Mouse (Mus musculus) midbrain, embryonic 11.5 days (tissue): ENCODE measurements around the gene Efna5. TPM values are rescaled to one million over a fixed set of nuclear protein-coding genes. Genes with fewer than 3 reads are reported as not detected.
A peak's percentile ranks its signal among the peaks of the same experiment; 100 is the strongest.

Source experiments
- ATAC-seq: fragments of 200-750 bp; cut with Nextera tagmentation; 2 replicates; pipeline ENCODE4 v1.8.0; 2017; ENCODE audit warnings: moderate TSS enrichment, moderate library complexity; ENCODE audit not compliant: low FRiP score
- DNase-seq: peaks from one replicate; pipeline ENCODE4 v3.0.0; 2015; ENCODE audit warnings: low spot score; ENCODE audit errors: missing footprints
- H3K27ac ChIP-seq: fragments of 300-500 bp; sonication (generic); 2 replicates; pipeline ENCODE4 v1.5.1; 2014; ENCODE audit warnings: low read depth, low read length
- H3K27me3 ChIP-seq: fragments of 300-500 bp; sonication (generic); 2 replicates; pipeline ENCODE4 v1.6.1; 2014; ENCODE audit warnings: mild to moderate bottlenecking, low read length, moderate library complexity, mixed read lengths; ENCODE audit not compliant: control insufficient read depth, insufficient read depth
- H3K36me3 ChIP-seq: fragments of 300-500 bp; sonication (generic); 2 replicates; pipeline ENCODE4 v1.6.1; 2014; ENCODE audit warnings: mild to moderate bottlenecking, low read length, moderate library complexity, mixed read lengths; ENCODE audit not compliant: control insufficient read depth, insufficient read depth
- H3K4me1 ChIP-seq: fragments of 300-500 bp; sonication (generic); 2 replicates; pipeline ENCODE4 v1.6.1; 2014; ENCODE audit warnings: low read length; ENCODE audit not compliant: control insufficient read depth, insufficient read depth
- H3K4me2 ChIP-seq: fragments of 300-500 bp; sonication (generic); 2 replicates; pipeline ENCODE4 v1.6.1; 2014; ENCODE audit warnings: mild to moderate bottlenecking, moderate library complexity
- H3K4me3 ChIP-seq: fragments of 300-500 bp; sonication (generic); 2 replicates; pipeline ENCODE4 v1.5.1; 2014; ENCODE audit warnings: low read depth, low read length
- H3K9ac ChIP-seq: fragments of 300-500 bp; sonication (generic); 2 replicates; pipeline ENCODE4 v1.6.1; 2014; ENCODE audit warnings: low read length
- H3K9me3 ChIP-seq: fragments of 300-500 bp; sonication (generic); 2 replicates; pipeline ENCODE4 v1.6.1; 2016; ENCODE audit warnings: low read length; ENCODE audit not compliant: control insufficient read depth
- whole genome bisulfite sequencing: fragments of 180-500 bp; shearing (Covaris S2); extraction: QIAGEN DNeasy Blood & Tissue Kit; methylation state at CpG from one replicate; pipeline ENCODE4 v1.1.7; 2014; 5-methylcytosine and 5-hydroxymethylcytosine counted together
- polyA plus RNA-seq: library from polyadenylated mRNA; unstranded; fragments of >200 nt; fragmentation: Nextera tagmentation; extraction: Ambion mirVana; gene quantifications from 2 replicates; pipeline ENCODE4 v1.2.1, GENCODE M21; 2014

The Efna5 gene
- polyA plus RNA-seq, 1 experiment from 2014 or later, result 72.5 TPM

DNA sequence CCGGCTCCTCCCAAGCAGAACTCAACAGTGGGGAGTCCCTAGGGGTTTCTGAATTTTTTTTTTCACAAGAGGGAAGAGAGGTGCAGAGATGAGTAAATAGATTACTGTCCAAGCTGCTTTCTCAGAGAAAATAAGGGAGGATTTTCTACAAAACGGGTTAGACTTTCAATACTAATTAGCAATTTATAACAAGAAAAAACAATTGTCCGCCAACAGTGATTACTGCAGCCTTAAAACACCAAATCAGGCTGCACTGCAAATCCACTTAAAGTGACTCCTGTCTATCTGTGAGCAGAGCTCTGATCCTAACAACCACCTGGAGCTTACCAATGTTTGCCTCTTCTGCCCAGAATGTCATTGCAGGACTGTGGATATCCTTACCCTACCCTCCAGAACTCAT is 18.1 kb downstream of the Efna5 start:
- Histone ChIP-seq H3K4me3 (no peak overlapping the region), H3K36me3 (no peaks in the 10 kb centered on the region), H3K27me3 (no peaks in the 10 kb centered on the region), H3K9me3 (no peaks in the 10 kb centered on the region), H3K9ac (no peak overlapping the region), H3K4me1 (peaks cover 22% of the 10 kb centered on the region), H3K27ac (0 out of 2 replicates have a peak overlapping the region, but pooled peaks have one; percentile 31), H3K4me2 (no peak overlapping the region)
- 0 out of 2 replicates have a peak, but pooled peaks have one; percentile 36 for ATAC-seq
- peak; percentile 91 for DNase-seq
- 30% methylated on average over 3 of the region's 3 CpGs for WGBS

- H3K9ac ChIP-seq, result 0 out of 2 replicates have a peak overlapping the region, but pooled peaks have one; percentile 1
- H3K4me2 ChIP-seq, result peak overlapping the region; percentile 21
- H3K27me3 ChIP-seq, result peaks cover 1% of the 10 kb centered on the region; the same call in 1 of the 2 replicates
- H3K9me3 ChIP-seq, result no peaks in the 10 kb centered on the region
- H3K27ac ChIP-seq, result peak overlapping the region; percentile 80
- 22% methylated on average over 12 of the region's 12 CpGs for WGBS
- no peaks in the 10 kb centered on the region for H3K36me3 ChIP-seq
- ATAC-seq (peak; percentile 92), DNase-seq (peak; percentile 93)
- H3K4me3 ChIP-seq, result no peak overlapping the region; the same call in 1 of the 2 replicates
- H3K4me1 ChIP-seq, result peaks cover 22% of the 10 kb centered on the region
These were observed 18.7 kb downstream of the Efna5 start for GRCm38 (mm10) chr17:62862298-62862999.

- H3K27ac ChIP-seq, result no peak overlapping the region
- H3K9me3 ChIP-seq, result no peaks in the 10 kb centered on the region
- WGBS, result 71% methylated on average over 8 of the region's 8 CpGs
- peaks cover 30% of the 10 kb centered on the region for H3K4me1 ChIP-seq
- H3K36me3 ChIP-seq, result no peaks in the 10 kb centered on the region
- H3K4me2 ChIP-seq, result no peak overlapping the region
- no peak overlapping the region for H3K9ac ChIP-seq
- no peak overlapping the region for H3K4me3 ChIP-seq
- no peak for DNase-seq
- peaks cover 3% of the 10 kb centered on the region; the same call in 1 of the 2 replicates for H3K27me3 ChIP-seq
- no peak for ATAC-seq
These were observed 23.8 kb downstream of the Efna5 start for GRCm38 (mm10) chr17:62857275-62857674.

DNA sequence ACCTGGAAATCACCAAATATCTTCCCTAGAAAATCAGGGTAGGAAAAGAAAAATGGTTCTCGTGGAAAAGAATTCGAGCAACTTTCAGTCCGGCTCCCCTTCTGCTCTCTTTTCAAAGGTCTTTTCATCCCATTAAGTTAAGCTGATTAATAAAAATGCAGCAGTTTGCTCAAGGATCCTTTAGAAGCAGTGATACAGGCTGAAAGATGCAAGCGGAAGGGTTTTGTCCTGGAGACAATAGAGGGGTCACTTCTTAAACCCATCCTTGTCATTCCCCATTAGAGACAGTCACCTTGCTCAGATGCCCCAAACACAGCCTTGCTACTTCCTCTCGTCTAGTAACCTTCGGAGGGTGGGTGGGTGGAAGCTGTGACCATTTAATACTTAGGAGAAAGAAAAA is 27.4 kb downstream of the Efna5 start:
- H3K4me3 ChIP-seq, result no peak overlapping the region
- peak; percentile 38 for ATAC-seq

DNA sequence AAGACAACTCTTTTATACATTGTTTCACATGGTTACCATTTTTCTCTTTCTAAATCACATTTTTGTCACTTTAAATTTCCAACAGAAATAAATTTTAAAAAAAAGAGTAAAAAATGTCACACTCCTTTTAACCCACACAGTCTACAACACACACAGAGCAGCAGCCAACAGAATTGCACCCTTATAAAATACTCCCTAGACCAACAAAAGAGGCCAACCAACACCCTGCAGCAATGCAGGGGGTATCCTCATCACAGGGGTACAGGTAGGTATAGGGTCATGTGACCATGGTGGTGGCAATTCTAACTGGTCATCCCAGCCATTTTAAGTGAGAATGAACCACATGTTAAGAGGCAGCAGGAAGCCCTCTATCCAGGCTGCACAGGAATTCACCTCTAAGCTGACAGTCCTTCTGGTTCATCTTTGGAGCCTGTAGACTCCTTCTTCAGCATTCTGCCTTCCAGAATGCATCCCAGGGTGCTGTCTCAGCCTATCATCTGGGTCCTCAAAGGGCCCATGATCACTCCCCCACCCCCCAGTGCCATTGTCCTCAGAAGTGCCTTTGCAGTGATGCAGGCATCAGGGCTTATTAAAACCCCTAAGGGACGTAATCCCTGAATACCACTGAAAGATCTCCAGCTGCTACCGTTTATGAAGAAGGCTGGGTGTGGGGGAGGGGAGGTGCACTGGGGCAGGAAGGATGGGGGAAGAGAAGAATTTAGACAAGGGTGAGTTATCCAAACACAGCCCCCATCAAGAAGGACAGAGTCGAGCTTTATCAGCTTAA is 28.1 kb downstream of the Efna5 start:
- no peaks in the 10 kb centered on the region for H3K36me3 ChIP-seq
- peaks cover 10% of the 10 kb centered on the region; the same call in 1 of the 2 replicates for H3K27me3 ChIP-seq
- peak overlapping the region; percentile 37 for H3K4me2 ChIP-seq
- H3K9me3 ChIP-seq, result no peaks in the 10 kb centered on the region
- no peak overlapping the region; the same call in 1 of the 2 replicates for H3K4me3 ChIP-seq
- ATAC-seq (peak; percentile 84), DNase-seq (peak; percentile 95)
- H3K27ac ChIP-seq, result peak overlapping the region; percentile 80
- 1% methylated on average over 3 of the region's 3 CpGs for WGBS
- H3K4me1 ChIP-seq, result peaks cover 32% of the 10 kb centered on the region
- no peak overlapping the region for H3K9ac ChIP-seq

More for the DNA sequence above, 27.4 kb downstream of the Efna5 start:
- Histone ChIP-seq H3K27me3 (peaks cover 7% of the 10 kb centered on the region; the same call in 1 of the 2 replicates), H3K4me2 (peak overlapping the region; percentile 37), H3K9ac (no peak overlapping the region), H3K4me1 (peaks cover 32% of the 10 kb centered on the region), H3K9me3 (no peaks in the 10 kb centered on the region), H3K36me3 (no peaks in the 10 kb centered on the region), H3K27ac (peak overlapping the region; percentile 80)
- 2% methylated on average over 6 of the region's 6 CpGs for WGBS
- DNase-seq, result no peak

DNA sequence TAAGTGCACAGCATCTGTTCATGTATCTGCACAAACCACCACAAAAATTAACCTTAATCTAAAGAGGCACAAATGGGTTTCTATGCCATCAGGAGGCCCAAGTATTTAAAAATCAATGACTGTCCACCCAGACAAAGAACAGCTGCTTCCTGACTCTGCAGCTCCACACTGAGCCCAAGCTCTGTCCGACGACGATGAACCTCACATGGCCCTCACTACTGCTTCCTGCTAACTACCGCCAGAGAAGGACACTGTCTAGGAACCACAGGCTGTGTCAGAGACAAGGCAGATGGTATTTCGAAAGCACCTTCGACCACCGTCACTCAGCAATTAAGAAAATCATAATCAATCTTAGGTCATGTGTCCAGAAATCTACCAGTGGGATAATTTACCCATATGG is 29.8 kb downstream of the Efna5 start:
- Histone ChIP-seq H3K9me3 (no peaks in the 10 kb centered on the region), H3K4me2 (no peak overlapping the region; the same call in 1 of the 2 replicates), H3K4me3 (no peak overlapping the region), H3K27me3 (peaks cover 10% of the 10 kb centered on the region), H3K36me3 (no peaks in the 10 kb centered on the region), H3K4me1 (peaks cover 35% of the 10 kb centered on the region), H3K27ac (peak overlapping the region; percentile 6; the same call in 1 of the 2 replicates), H3K9ac (no peak overlapping the region)
- ATAC-seq, result peak; percentile 43; the same call in 1 of the 2 replicates
- WGBS, result 42% methylated on average over 7 of the region's 7 CpGs
- DNase-seq, result no peak

DNA sequence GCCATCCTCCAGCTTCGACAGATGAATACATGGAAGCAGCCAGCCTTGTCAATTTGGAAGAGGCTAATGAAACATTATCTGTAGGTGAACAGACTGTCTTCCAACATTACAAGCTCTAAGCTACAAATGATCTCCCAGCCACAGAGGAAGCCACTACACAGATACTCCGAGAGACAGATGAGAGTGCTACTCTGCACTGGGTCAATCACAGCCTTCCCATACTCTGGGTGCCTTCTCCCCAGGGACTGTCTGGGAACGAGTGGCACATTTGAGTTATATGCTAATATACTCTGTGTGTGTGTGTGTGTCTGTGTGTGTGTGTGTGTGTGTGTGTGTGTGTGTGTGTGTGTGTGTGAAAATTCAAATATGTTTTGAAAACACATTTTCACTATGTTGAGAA is 30.5 kb downstream of the Efna5 start:
- Histone ChIP-seq H3K36me3 (no peaks in the 10 kb centered on the region), H3K9ac (no peak overlapping the region), H3K27me3 (peaks cover 12% of the 10 kb centered on the region), H3K4me2 (no peak overlapping the region; the same call in 1 of the 2 replicates), H3K4me3 (no peak overlapping the region), H3K4me1 (peaks cover 39% of the 10 kb centered on the region), H3K27ac (no peak overlapping the region; the same call in 1 of the 2 replicates), H3K9me3 (no peaks in the 10 kb centered on the region)
- WGBS, result 46% methylated on average over 3 of the region's 3 CpGs
- ATAC-seq, result no peak
- DNase-seq, result no peak

- no peak overlapping the region for H3K9ac ChIP-seq
- no peak overlapping the region for H3K4me3 ChIP-seq
- peaks cover 46% of the 10 kb centered on the region for H3K4me1 ChIP-seq
- H3K27me3 ChIP-seq, result peaks cover 12% of the 10 kb centered on the region
- 81% methylated on average over 6 of the region's 6 CpGs for WGBS
- H3K4me2 ChIP-seq, result peak overlapping the region; percentile 4; the same call in 1 of the 2 replicates
- ATAC-seq (no peak), DNase-seq (no peak)
- H3K9me3 ChIP-seq, result no peaks in the 10 kb centered on the region
- H3K27ac ChIP-seq, result no peak overlapping the region
- H3K36me3 ChIP-seq, result no peaks in the 10 kb centered on the region
These were observed 31.4 kb downstream of the Efna5 start for GRCm38 (mm10) chr17:62849676-62850075.

- Histone ChIP-seq H3K9ac (no peak overlapping the region), H3K27me3 (peaks cover 12% of the 10 kb centered on the region), H3K4me1 (peaks cover 19% of the 10 kb centered on the region), H3K36me3 (no peaks in the 10 kb centered on the region), H3K4me3 (no peak overlapping the region), H3K4me2 (no peak overlapping the region), H3K9me3 (no peaks in the 10 kb centered on the region), H3K27ac (no peak overlapping the region)
- DNase-seq (no peak), ATAC-seq (no peak)
- WGBS, result 18% methylated on average over 5 of the region's 5 CpGs
These were observed 35.5 kb downstream of the Efna5 start for GRCm38 (mm10) chr17:62845656-62846055.
